Mouse (Mus musculus) lung, postnatal 10 days (tissue): ENCODE measurements around the gene Crygs.

Experiments
- DNase-seq: peaks from one replicate; pipeline ENCODE4 v3.0.0; 2021

The Crygs gene

GRCm38 (mm10) chr16:22811477-22811876, at the start of gene Crygs:
Gene Crygs, minus strand, starts transcription at chr16:22811577.
- no peak for DNase-seq

- peak; percentile 99 for DNase-seq
Observed at GRCm38 (mm10) chr16:22857431-22858113, 46.2 kb upstream of the Crygs start, which contains the start of the genes Tbccd1 and Dnajb11. Gene Tbccd1, minus strand, starts transcription at chr16:22857669. Gene Dnajb11, plus strand, starts transcription at chr16:22857845.

DNA sequence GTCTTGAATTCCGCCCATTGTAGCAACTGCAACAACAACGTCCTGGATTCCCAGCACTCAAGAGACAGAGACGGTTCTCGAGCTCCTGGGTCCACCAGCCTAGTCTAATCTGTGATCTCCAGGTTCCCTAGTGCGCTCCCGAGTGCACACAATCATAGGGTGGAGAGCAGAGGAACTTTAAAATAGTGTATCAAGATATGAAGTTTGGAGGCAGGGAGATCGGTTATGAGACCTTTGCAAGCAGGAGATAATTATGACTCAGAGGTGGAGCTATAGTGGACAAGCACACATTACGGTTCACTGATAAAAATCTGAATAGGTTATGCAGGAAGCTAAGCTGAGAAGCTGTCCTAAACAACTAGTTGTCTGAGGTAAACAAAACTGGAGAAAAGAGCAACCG, 45.4 kb upstream of the Crygs start:
- no peak for DNase-seq

GRCm38 (mm10) chr16:22852709-22853108, 41.3 kb upstream of the Crygs start:
- no peak for DNase-seq

DNA sequence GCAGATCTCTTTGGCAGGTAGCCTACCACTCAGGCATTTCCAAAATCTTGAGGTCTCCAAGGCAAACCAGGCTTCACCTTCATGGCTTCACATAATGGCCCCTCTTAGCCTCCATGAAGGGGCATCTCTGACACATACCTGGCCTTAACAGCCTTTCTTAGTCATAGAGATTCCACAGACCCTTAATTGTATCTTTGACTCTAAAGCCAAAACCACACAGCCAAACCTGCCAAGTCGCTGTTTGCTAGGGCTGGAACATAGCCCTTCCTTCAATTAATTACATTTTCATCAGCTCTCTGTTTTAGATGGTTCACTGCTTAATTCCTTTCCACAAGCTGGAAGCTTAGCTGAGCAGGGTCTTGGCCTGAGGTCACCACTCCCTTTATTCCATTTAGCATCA, 37.0 kb upstream of the Crygs start:
- no peak for DNase-seq

DNA sequence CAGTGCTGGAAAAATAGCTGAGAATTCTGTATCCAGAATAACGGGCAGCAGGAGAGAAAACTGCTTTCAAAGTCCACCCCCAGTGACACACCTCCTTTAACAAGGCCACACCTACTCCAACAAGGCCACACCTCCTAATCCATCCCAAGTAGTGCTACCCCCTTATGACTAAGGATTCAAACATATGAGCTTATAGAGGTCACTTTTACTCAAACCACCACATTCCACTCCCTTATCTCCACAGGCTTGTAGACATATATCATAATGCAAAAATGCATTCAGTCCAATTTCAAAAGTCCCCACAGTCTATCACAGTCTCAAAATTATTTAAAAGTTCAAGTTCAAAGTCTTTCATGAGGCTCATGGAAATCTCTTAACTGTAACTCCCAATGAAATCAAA, 36.3 kb upstream of the Crygs start:
- DNase-seq, result no peak

- DNase-seq, result no peak
Observed at GRCm38 (mm10) chr16:22845481-22845880, 34.1 kb upstream of the Crygs start.

DNA sequence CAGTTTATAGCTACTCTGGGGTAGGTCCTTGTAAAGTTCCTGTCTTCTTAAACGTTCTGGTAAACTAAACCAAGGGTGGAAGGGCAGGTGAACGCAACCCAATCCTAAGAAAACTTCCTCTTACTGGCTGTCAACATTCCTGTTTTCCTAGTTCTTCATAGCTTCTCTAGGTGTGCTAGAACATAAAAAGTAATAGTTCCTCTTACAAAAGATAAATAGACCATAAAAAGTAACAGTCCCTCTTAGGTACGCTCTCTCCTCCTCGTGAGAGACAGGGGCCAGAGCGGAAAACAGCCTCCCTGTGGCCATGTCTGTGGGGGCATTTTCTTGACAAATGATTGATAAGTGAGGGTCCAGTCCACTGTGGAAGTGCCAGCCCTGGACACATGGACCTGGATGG, 33.5 kb upstream of the Crygs start:
- no peak for DNase-seq

- peak; percentile 89 for DNase-seq
Observed at GRCm38 (mm10) chr16:22844061-22844801, 32.9 kb upstream of the Crygs start.

GRCm38 (mm10) chr16:22842871-22843270, 31.5 kb upstream of the Crygs start:
- no peak for DNase-seq

DNA sequence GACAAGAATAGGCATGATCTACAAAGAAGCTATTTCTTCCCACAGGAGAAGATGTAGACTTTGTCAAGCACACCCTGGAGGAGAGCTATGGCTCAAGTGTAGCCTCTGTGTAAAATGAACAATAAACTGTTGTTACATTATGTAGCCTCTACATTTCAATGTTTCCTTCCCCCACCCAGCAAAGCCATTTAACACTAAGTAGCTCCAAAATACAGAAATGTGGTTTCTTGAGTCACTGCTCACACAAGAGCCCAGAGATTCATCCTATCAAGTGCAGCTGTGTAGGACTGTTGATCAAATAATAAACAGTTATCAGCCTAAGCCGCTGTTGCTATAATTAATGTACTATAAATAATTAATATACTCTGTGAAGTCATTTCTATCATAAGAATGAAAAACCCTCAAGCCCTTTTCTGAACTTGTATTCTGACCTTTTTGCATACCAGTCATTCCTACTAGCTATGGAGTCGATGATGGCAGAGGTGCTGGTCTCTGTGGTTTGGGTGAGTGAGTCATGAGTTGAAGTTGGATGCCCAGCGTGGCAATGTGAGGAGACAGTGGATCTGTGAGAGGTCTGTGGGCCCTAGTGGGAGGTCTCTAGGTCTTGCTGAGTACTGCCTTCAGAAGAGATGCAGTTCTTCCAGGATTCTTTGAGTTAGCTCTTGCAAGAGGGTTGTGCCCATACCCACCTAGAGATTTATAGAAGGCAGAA, 27.9 kb upstream of the Crygs start:
- no peak for DNase-seq

DNA sequence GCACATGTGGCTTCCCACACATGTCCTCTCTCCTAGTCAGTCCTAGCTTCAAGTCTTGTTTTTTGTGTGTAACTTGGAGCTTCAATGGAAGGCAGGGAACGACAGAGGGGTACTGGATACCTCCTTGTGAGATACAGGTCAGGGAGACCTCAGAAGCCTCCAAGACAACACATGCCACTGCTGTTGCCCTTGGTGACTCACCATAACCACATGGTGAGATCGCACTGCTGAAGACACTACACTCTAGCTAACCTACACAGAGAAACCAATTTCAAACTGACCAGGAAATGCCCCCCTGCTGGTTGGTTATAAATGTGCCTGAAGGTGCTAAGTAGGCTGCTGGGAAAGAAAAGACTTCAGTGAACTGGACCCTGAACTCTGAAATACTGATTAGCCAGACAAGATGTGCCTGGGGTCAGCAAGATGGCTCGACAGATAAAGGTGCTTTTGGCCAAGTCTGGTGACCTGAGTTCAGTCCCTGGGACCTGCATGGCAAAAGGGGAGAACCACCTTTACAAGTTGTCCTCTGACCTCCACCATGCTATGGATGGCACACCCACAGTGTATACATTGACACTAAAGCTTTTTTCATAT, 21.7 kb upstream of the Crygs start:
- no peak for DNase-seq

- peak; percentile 20 for DNase-seq
Observed at GRCm38 (mm10) chr16:22820731-22821130, 9.4 kb upstream of the Crygs start.

DNA sequence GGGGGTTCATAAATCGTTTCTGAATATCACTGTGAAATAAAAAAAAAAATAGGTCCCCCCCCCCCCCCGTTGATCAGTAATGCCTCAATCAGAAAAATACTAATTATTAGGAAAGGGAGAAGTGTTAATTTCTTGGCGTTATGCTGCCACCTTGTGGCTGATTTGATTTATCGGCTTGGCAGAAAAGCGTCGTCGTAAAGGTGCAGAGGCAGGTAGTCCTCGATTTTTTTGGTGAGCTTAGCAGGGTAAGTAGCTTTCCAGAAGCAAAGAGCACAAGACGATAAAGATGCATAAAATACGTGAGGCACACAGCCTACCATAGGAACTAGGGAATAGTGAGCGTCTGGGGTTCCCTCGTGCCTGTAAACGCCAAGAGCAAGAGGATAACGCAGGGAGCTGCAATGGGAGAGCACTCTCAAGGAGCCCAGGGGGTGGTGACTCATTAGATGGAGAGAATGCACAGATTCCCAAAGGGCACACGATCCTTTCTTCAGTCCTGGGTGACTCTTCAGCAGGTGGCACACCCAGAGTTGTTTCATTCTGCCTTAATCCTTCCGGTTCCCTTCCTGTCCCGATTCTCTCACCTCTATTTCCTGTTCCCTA, 3.8 kb downstream of the Crygs start:
- peak; percentile 57 for DNase-seq

GRCm38 (mm10) chr16:22802786-22803185, 8.6 kb downstream of the Crygs start:
- DNase-seq, result no peak

GRCm38 (mm10) chr16:22800849-22801109, 10.6 kb downstream of the Crygs start:
- DNase-seq, result no peak

- no peak for DNase-seq
Observed at GRCm38 (mm10) chr16:22800026-22800848, 11.1 kb downstream of the Crygs start.

- DNase-seq, result no peak
Observed at GRCm38 (mm10) chr16:22798520-22798919, 12.9 kb downstream of the Crygs start.

- no peak for DNase-seq
Observed at GRCm38 (mm10) chr16:22797521-22797920, 13.9 kb downstream of the Crygs start.

DNA sequence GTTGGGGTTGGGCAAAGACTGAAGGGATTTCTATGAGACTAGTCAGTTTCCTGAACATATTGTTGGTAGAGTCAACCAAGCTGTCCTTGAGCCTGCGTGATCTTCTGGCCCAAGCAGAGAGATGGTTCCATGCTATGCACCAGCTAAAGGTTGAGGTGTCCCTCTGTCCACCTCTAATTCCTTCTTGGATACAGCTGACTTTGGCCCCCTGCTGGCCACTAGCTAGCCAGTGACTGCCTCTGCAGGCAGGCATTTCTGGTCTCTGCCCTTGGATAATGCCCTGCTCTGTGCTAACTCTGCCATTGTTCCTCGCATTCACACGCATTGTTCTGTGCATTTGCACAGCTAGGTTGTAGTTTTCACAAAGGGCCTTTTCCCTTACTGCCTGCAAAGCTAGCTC, 15.9 kb downstream of the Crygs start:
- DNase-seq, result peak; percentile 17

DNA sequence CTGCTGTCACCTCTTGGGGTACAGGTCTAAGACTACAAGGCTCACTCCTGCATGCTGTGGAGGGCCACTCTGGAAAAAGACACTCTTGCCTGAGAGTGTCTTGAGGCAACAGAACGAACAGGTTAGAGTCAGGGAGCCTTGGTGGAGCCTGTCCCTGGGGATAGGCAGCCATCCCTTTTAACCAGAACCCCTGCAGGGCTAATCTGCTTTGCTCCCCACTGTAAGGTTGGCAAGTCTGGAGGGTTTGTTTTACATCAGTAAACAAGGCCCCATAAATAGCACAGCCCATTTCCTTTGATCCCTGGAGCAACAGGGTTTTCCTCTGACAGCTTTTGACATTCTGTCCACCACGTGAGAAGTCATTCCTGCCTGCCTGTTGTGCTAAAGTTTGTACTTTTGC, 20.1 kb downstream of the Crygs start:
- DNase-seq, result no peak

- DNase-seq, result peak; percentile 21
Observed at GRCm38 (mm10) chr16:22789908-22790367, 21.4 kb downstream of the Crygs start.
